Mouse (Mus musculus): Measurements from ENCODE around the gene Ccdc127. TPM values are rescaled to one million over a fixed set of nuclear protein-coding genes. Genes with fewer than 3 reads are reported as not detected.
A peak's percentile ranks its signal among the peaks of the same experiment; 100 is the strongest.

Ccdc127 gene
- total RNA-seq (2021) = 10 to 100 TPM; 42.2 to 48.6 TPM

- DNase-seq (ENCODE audit: low spot score) = peak; percentile 92
- intact Hi-C loops (cut with DNase I) = no loop called here
Observed at GRCm38 (mm10) chr13:74349566-74350434, at the start of gene Ccdc127, which contains the start of gene Sdha. Ccdc127 (plus strand) TSS chr13:74350309. Sdha (minus strand) TSS chr13:74350280.

- intact Hi-C loops (cut with DNase I) = loop anchor here (1.0 to 5.0 kb wide), 4 partner anchors 94 to 469 kb away; partner anchors contain the start of gene Exoc3
- peak; percentile 15 for DNase-seq (ENCODE audit: low spot score)
Observed at GRCm38 (mm10) chr13:74300925-74301606, 49.0 kb upstream of the Ccdc127 start.

GRCm38 (mm10) chr13:74301607-74301984 lies 48.5 kb upstream of the Ccdc127 start:
- intact Hi-C loops (cut with DNase I) = loop anchor here (1.0 to 5.0 kb wide), 4 partner anchors 94 to 469 kb away; partner anchors contain the start of gene Exoc3
- DNase-seq (ENCODE audit: low spot score) = no peak

GRCm38 (mm10) chr13:74302050-74303037 lies 47.8 kb upstream of the Ccdc127 start:
- no peak for DNase-seq (ENCODE audit: low spot score)
- intact Hi-C loops (cut with DNase I) = loop anchor here (2.0 to 5.0 kb wide), 3 partner anchors 95 to 470 kb away; partner anchors contain the start of gene Exoc3

GRCm38 (mm10) chr13:74305380-74305779 lies 44.7 kb upstream of the Ccdc127 start:
- intact Hi-C loops (cut with DNase I) = no loop called here
- DNase-seq (ENCODE audit: low spot score) = no peak

- intact Hi-C loops (cut with DNase I) = no loop called here
- no peak for DNase-seq (ENCODE audit: low spot score)
Observed at GRCm38 (mm10) chr13:74305780-74306179, 44.3 kb upstream of the Ccdc127 start.

GRCm38 (mm10) chr13:74314616-74315015 lies 35.5 kb upstream of the Ccdc127 start:
- no peak for DNase-seq (ENCODE audit: low spot score)
- intact Hi-C loops (cut with DNase I) = loop anchor here (5.0 kb wide), 1 partner anchor 107 kb away; the partner anchor contains the start of gene Exoc3

GRCm38 (mm10) chr13:74316386-74316785 lies 33.7 kb upstream of the Ccdc127 start:
- DNase-seq (ENCODE audit: low spot score) = no peak
- intact Hi-C loops (cut with DNase I) = loop anchor here (5.0 kb wide), 1 partner anchor 109 kb away; the partner anchor contains the start of gene Exoc3

GRCm38 (mm10) chr13:74316789-74317169 lies 33.3 kb upstream of the Ccdc127 start:
- intact Hi-C loops (cut with DNase I) = loop anchor here (5.0 kb wide), 1 partner anchor 109 kb away; the partner anchor contains the start of gene Exoc3
- peak; percentile 1 for DNase-seq (ENCODE audit: low spot score)

- peak; percentile 93 for DNase-seq (ENCODE audit: low spot score)
- intact Hi-C loops (cut with DNase I) = loop anchor here (5.0 kb wide), 1 partner anchor 110 kb away; the partner anchor contains the start of gene Exoc3
Observed at GRCm38 (mm10) chr13:74317170-74317849, 32.8 kb upstream of the Ccdc127 start, which contains the start of gene Pdcd6. Pdcd6 (minus strand) TSS chr13:74317580.

GRCm38 (mm10) chr13:74329321-74329720 lies 20.8 kb upstream of the Ccdc127 start:
- intact Hi-C loops (cut with DNase I) = no loop called here
- no peak for DNase-seq (ENCODE audit: low spot score)

- DNase-seq (ENCODE audit: low spot score) = no peak
- intact Hi-C loops (cut with DNase I) = loop anchor here (2.0 kb wide), 1 partner anchor 194 kb away; no protein-coding TSS in a partner anchor
Observed at GRCm38 (mm10) chr13:74341036-74341435, 9.1 kb upstream of the Ccdc127 start.

- intact Hi-C loops (cut with DNase I) = no loop called here
- no peak for DNase-seq (ENCODE audit: low spot score)
Observed at GRCm38 (mm10) chr13:74350435-74350906, 362 bp downstream of the Ccdc127 start.

GRCm38 (mm10) chr13:74356491-74356890 lies 6.4 kb downstream of the Ccdc127 start:
- DNase-seq (ENCODE audit: low spot score) = no peak
- intact Hi-C loops (cut with DNase I) = no loop called here

- intact Hi-C loops (cut with DNase I) = no loop called here
- DNase-seq (ENCODE audit: low spot score) = no peak
Observed at GRCm38 (mm10) chr13:74362218-74362617, 12.1 kb downstream of the Ccdc127 start.

- intact Hi-C loops (cut with DNase I) = no loop called here
- no peak for DNase-seq (ENCODE audit: low spot score)
Observed at GRCm38 (mm10) chr13:74363176-74363858, 13.2 kb downstream of the Ccdc127 start.

GRCm38 (mm10) chr13:74363859-74364235 lies 13.7 kb downstream of the Ccdc127 start, which contains the start of gene Lrrc14b:
Lrrc14b (minus strand) TSS chr13:74364005.
- DNase-seq (ENCODE audit: low spot score) = peak; percentile 24
- intact Hi-C loops (cut with DNase I) = no loop called here

All from heart, postnatal 25 days (tissue).